ENCODE assay signal across 1 mouse cellular context in the genomic region with DNA sequence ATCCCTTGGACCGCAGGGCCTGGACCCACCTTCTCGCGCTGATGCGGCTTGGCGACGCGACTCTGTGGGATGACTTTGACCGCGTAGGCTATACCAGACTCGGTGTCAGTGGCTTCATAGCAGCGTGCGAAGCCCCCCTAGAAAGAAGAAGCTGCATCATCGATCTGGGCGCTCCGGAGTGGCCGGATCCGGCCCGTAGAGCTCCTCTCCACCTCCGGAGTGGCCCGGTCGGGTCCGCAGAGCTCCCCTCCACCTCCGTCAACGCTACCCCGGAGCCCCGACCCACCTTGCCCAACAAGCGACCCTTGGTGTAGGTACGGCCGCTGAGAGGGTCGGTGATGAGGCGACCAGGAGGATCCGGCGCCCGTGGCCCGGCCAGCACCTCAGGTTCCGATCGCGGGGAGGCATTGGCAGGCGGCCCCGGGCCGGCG.
TF ChIP-seq lines count a peak whose summit lies in the region.

No protein-coding gene starts in this region.

TF ChIP-seq in C2C12, 6 proteins besides CTCF, POLR2A, EP300 and RAD21:
- TF ChIP-seq MYOG (IDR thresholded peaks at IDR 0.05; ENCODE audit: control insufficient read depth, extremely low read depth, insufficient read length) (no peak), CEBPB (IDR thresholded peaks at IDR 0.05; ENCODE audit: low read depth) (no peak), MYOD1 (IDR thresholded peaks at IDR 0.05; ENCODE audit: control insufficient read depth, insufficient read length, low read depth) (no peak), USF1 (IDR thresholded peaks at IDR 0.05; ENCODE audit: low read depth) (no peak), MAX (IDR thresholded peaks at IDR 0.05) (no peak), FOSL1 (IDR thresholded peaks at IDR 0.05; ENCODE audit: insufficient read depth, low read length, poor library complexity, severe bottlenecking) (no peak)
